Mouse (Mus musculus) mouse trophoblast stem cell (cell line): Measurements from ENCODE around the gene AC170998.1.
"Not testable (repeated sequence)": the region's sequence is repeated elsewhere in the genome, so short reads cannot be mapped to it uniquely, and the experiment has no call there.

Experiments used
- in situ Hi-C, 2 experiments: fragments of 300-500 bp; cut with MseI, MboI; formaldehyde crosslinking; loops; 2 replicates in 1 of 2; 3 replicates in 1 of 2; pipeline ENCODE4 v1.15.1; 2025

AC170998.1 gene

GRCm38 (mm10) chr17:28757470-28757869, 31.6 kb downstream of the AC170998.1 start:
- in situ Hi-C loops, result no loop called here

GRCm38 (mm10) chr17:28760736-28761312, 34.9 kb downstream of the AC170998.1 start:
- in situ Hi-C loops, result no loop called here

- in situ Hi-C loops, result no loop called here
Measured at GRCm38 (mm10) chr17:28761871-28762270, 36.0 kb downstream of the AC170998.1 start.

GRCm38 (mm10) chr17:28766203-28766602, 40.3 kb downstream of the AC170998.1 start:
- in situ Hi-C loops, result no loop called here

GRCm38 (mm10) chr17:28766781-28767515, 41.1 kb downstream of the AC170998.1 start:
- in situ Hi-C loops, result no loop called here

GRCm38 (mm10) chr17:28769121-28769874, 43.4 kb downstream of the AC170998.1 start, which contains the start of gene Mapk13:
Gene Mapk13 (plus strand): TSS chr17:28769297.
- in situ Hi-C loops, result no loop called here

GRCm38 (mm10) chr17:28769875-28770421, 44.1 kb downstream of the AC170998.1 start:
- in situ Hi-C loops, result no loop called here

GRCm38 (mm10) chr17:28771289-28771688, 45.4 kb downstream of the AC170998.1 start:
- in situ Hi-C loops, result no loop called here

GRCm38 (mm10) chr17:28774303-28774702, 48.4 kb downstream of the AC170998.1 start:
- in situ Hi-C loops, result not testable (repeated sequence)

GRCm38 (mm10) chr17:28775161-28775560, 49.3 kb downstream of the AC170998.1 start:
- in situ Hi-C loops, result no loop called here
